Mouse (Mus musculus): Measurements from ENCODE around the gene Senp2.
"Not testable (repeated sequence)": the region's sequence is repeated elsewhere in the genome, so short reads cannot be mapped to it uniquely, and the experiment has no call there.

The Senp2 gene

GRCm38 (mm10) chr16:22009099-22009584 is at the start of gene Senp2:
Senp2 (plus strand) TSS chr16:22009484.
- peak; percentile 100 for DNase-seq (ENCODE audit: low read depth)

- DNase-seq (ENCODE audit: low read depth) = no peak
These were observed 43.7 kb upstream of the Senp2 start for GRCm38 (mm10) chr16:21965576-21965975.

- no peak for DNase-seq (ENCODE audit: low read depth)
These were observed 39.4 kb upstream of the Senp2 start for GRCm38 (mm10) chr16:21969874-21970273.

GRCm38 (mm10) chr16:21970536-21970935 is 38.7 kb upstream of the Senp2 start:
- DNase-seq (ENCODE audit: low read depth) = no peak

- DNase-seq (ENCODE audit: low read depth) = no peak
These were observed 37.8 kb upstream of the Senp2 start for GRCm38 (mm10) chr16:21971446-21971845.

- peak; percentile 90 for DNase-seq (ENCODE audit: low read depth)
These were observed 33.1 kb upstream of the Senp2 start for GRCm38 (mm10) chr16:21976203-21976602.

GRCm38 (mm10) chr16:21977347-21977746 is 31.9 kb upstream of the Senp2 start:
- DNase-seq (ENCODE audit: low read depth) = no peak

- no peak for DNase-seq (ENCODE audit: low read depth)
These were observed 26.1 kb upstream of the Senp2 start for GRCm38 (mm10) chr16:21983146-21983545.

GRCm38 (mm10) chr16:21983581-21983980 is 25.7 kb upstream of the Senp2 start:
- DNase-seq (ENCODE audit: low read depth) = no peak

GRCm38 (mm10) chr16:21984091-21984490 is 25.2 kb upstream of the Senp2 start:
- DNase-seq (ENCODE audit: low read depth) = no peak

- no peak for DNase-seq (ENCODE audit: low read depth)
These were observed 23.1 kb upstream of the Senp2 start for GRCm38 (mm10) chr16:21986191-21986590.

GRCm38 (mm10) chr16:21987956-21988355 is 21.3 kb upstream of the Senp2 start:
- no peak for DNase-seq (ENCODE audit: low read depth)

- DNase-seq (ENCODE audit: low read depth) = not testable (repeated sequence)
These were observed 18.4 kb upstream of the Senp2 start for GRCm38 (mm10) chr16:21990893-21991292.

GRCm38 (mm10) chr16:21991774-21992173 is 17.5 kb upstream of the Senp2 start:
- DNase-seq (ENCODE audit: low read depth) = no peak

GRCm38 (mm10) chr16:21995304-21995703 is 14.0 kb upstream of the Senp2 start, which contains the start of gene Liph:
Liph (minus strand) TSS chr16:21995663.
- peak; percentile 32 for DNase-seq (ENCODE audit: low read depth)

- peak; percentile 51 for DNase-seq (ENCODE audit: low read depth)
These were observed 12.9 kb upstream of the Senp2 start for GRCm38 (mm10) chr16:21996402-21996801.

GRCm38 (mm10) chr16:21996881-21997641 is 12.2 kb upstream of the Senp2 start:
- DNase-seq (ENCODE audit: low read depth) = no peak

GRCm38 (mm10) chr16:21998061-21998460 is 11.2 kb upstream of the Senp2 start:
- DNase-seq (ENCODE audit: low read depth) = peak; percentile 75

GRCm38 (mm10) chr16:21999941-22000690 is 9.2 kb upstream of the Senp2 start:
- no peak for DNase-seq (ENCODE audit: low read depth)

GRCm38 (mm10) chr16:22001172-22001571 is 8.1 kb upstream of the Senp2 start:
- no peak for DNase-seq (ENCODE audit: low read depth)

GRCm38 (mm10) chr16:22001606-22002005 is 7.7 kb upstream of the Senp2 start:
- peak; percentile 50 for DNase-seq (ENCODE audit: low read depth)

GRCm38 (mm10) chr16:22009596-22009995 is 312 bp downstream of the Senp2 start:
- DNase-seq (ENCODE audit: low read depth) = no peak

GRCm38 (mm10) chr16:22015569-22015968 is 6.3 kb downstream of the Senp2 start:
- DNase-seq (ENCODE audit: low read depth) = no peak
